Mouse (Mus musculus): ENCODE measurements around the gene Hapln4. TPM values are rescaled to one million over a fixed set of nuclear protein-coding genes. Genes with fewer than 3 reads are reported as not detected.

Hapln4 gene
- total and polyA plus RNA-seq, 3 experiments = 0.03 TPM; not detected in 2

- no peaks in the 10 kb centered on the region for H3K79me2 ChIP-seq (ENCODE audit: control insufficient read depth, insufficient read depth, low read length, poor library complexity)
- H3K27me3 ChIP-seq (ENCODE audit: control insufficient read depth in 1 of 2, insufficient read depth in 2 of 2, low read length in 2 of 2) = peaks cover 0 to 4% of the 10 kb centered on the region in 2 experiments; a peak in 1 of 4 replicates
- no peak for TF ChIP-seq MEF2A (IDR thresholded peaks at IDR 0.05; ENCODE audit: extremely low read depth, insufficient replicate concordance, low read depth, low read length, poor library complexity, severe bottlenecking)
- no peak for TF ChIP-seq SIN3A (IDR thresholded peaks at IDR 0.05; ENCODE audit: low read length)
- TF ChIP-seq MXI1 (IDR thresholded peaks at IDR 0.05; ENCODE audit: low read depth, low read length) = no peak
- no peak for TF ChIP-seq MYB (IDR thresholded peaks at IDR 0.05; ENCODE audit: low read depth, low read length)
- TF ChIP-seq MAZ (IDR thresholded peaks at IDR 0.05; ENCODE audit: low read depth, low read length) = no peak
- peak; percentile 73 for TF ChIP-seq SMC3 (IDR thresholded peaks at IDR 0.05; ENCODE audit: low read depth, low read length)
- TF ChIP-seq MAX (IDR thresholded peaks at IDR 0.05; ENCODE audit: low read length) = no peak
- no peak for TF ChIP-seq ZNF384 (IDR thresholded peaks at IDR 0.05; ENCODE audit: low read depth, low read length)
- TF ChIP-seq TBP (IDR thresholded peaks at IDR 0.05; ENCODE audit: low read depth, low read length) = no peak
- no peak for TF ChIP-seq UBTF (IDR thresholded peaks at IDR 0.05; ENCODE audit: borderline replicate concordance, insufficient read depth, low read depth, low read length)
- peak; percentile 58 for TF ChIP-seq RAD21 (IDR thresholded peaks at IDR 0.05; ENCODE audit: low read depth, low read length)
- TF ChIP-seq ZC3H11A (IDR thresholded peaks at IDR 0.05; ENCODE audit: low read depth, low read length) = 0 out of 2 replicates have a peak, but pooled peaks have one; percentile 12
- TF ChIP-seq TCF12 (IDR thresholded peaks at IDR 0.05; ENCODE audit: low read depth, low read length) = no peak
- TF ChIP-seq CTCF (IDR thresholded peaks at IDR 0.05 in 2 of 3, conservative IDR thresholded peaks at IDR 0.05 in 1 of 3; ENCODE audit: control insufficient read depth in 1 of 3, insufficient read depth in 1 of 3, low read depth in 2 of 3, low read length in 3 of 3, poor library complexity in 1 of 3, severe bottlenecking in 1 of 3) = peak; percentile 58 to 68 (median 60)
- no peak for TF ChIP-seq MAFK (IDR thresholded peaks at IDR 0.05; ENCODE audit: borderline replicate concordance, low read depth, low read length)
- TF ChIP-seq NRF1 (IDR thresholded peaks at IDR 0.05; ENCODE audit: insufficient read depth, low read depth, low read length, poor library complexity, severe bottlenecking) = no peak
- no peak for TF ChIP-seq E2F4 (IDR thresholded peaks at IDR 0.05; ENCODE audit: borderline replicate concordance, low read depth, low read length)
- no peak for TF ChIP-seq RCOR1 (IDR thresholded peaks at IDR 0.05; ENCODE audit: low read depth, low read length)
- no peak overlapping the region for H3K4me3 ChIP-seq (ENCODE audit: control insufficient read depth in 1 of 2, insufficient read depth in 1 of 2, low read depth in 2 of 2, low read length in 2 of 2)
- H3K36me3 ChIP-seq (ENCODE audit: control insufficient read depth in 1 of 2, insufficient read depth in 2 of 2, low read length in 2 of 2) = no peaks in the 10 kb centered on the region
- peak; percentile 42 for DNase-seq (ENCODE audit: low read depth, low spot score)
- no peaks in the 10 kb centered on the region for H3K9me3 ChIP-seq (replicated peaks; ENCODE audit: insufficient read depth, low read length)
- H3K4me1 ChIP-seq (ENCODE audit: control insufficient read depth in 1 of 2, insufficient read depth in 2 of 2, low read length in 2 of 2) = no peaks in the 10 kb centered on the region
- no peak overlapping the region for H3K27ac ChIP-seq (ENCODE audit: control insufficient read depth, low read depth, low read length)
- no peak overlapping the region for H3K9ac ChIP-seq (ENCODE audit: control insufficient read depth, low read depth, low read length, poor library complexity, severe bottlenecking)
Observed at GRCm38 (mm10) chr8:70122863-70123262, 39.6 kb downstream of the Hapln4 start.

- H3K36me3 ChIP-seq (ENCODE audit: control insufficient read depth in 1 of 2, insufficient read depth in 2 of 2, low read length in 2 of 2) = no peaks in the 10 kb centered on the region
- peaks cover 0 to 4% of the 10 kb centered on the region in 2 experiments; a peak in 1 of 4 replicates for H3K27me3 ChIP-seq (ENCODE audit: control insufficient read depth in 1 of 2, insufficient read depth in 2 of 2, low read length in 2 of 2)
- TF ChIP-seq POLR2AphosphoS5 (IDR thresholded peaks at IDR 0.05; ENCODE audit: borderline replicate concordance, low read depth, low read length) (no peak), MAX (IDR thresholded peaks at IDR 0.05; ENCODE audit: low read length) (no peak), POLR2A (IDR thresholded peaks at IDR 0.05; ENCODE audit: control insufficient read depth in 1 of 2, insufficient read depth in 1 of 2, low read depth in 1 of 2, low read length in 2 of 2, poor library complexity in 1 of 2) (no peak), CHD2 (IDR thresholded peaks at IDR 0.05; ENCODE audit: low read length) (no peak), MAZ (IDR thresholded peaks at IDR 0.05; ENCODE audit: low read depth, low read length) (no peak)
- H3K27ac ChIP-seq (ENCODE audit: control insufficient read depth, low read depth, low read length) = no peak overlapping the region
- no peaks in the 10 kb centered on the region for H3K4me1 ChIP-seq (ENCODE audit: control insufficient read depth in 1 of 2, insufficient read depth in 2 of 2, low read length in 2 of 2)
- no peaks in the 10 kb centered on the region for H3K79me2 ChIP-seq (ENCODE audit: control insufficient read depth, insufficient read depth, low read length, poor library complexity)
- H3K9ac ChIP-seq (ENCODE audit: control insufficient read depth, low read depth, low read length, poor library complexity, severe bottlenecking) = no peak overlapping the region
- no peak for DNase-seq (ENCODE audit: low read depth, low spot score)
- H3K4me3 ChIP-seq (ENCODE audit: control insufficient read depth in 1 of 2, insufficient read depth in 1 of 2, low read depth in 2 of 2, low read length in 2 of 2) = no peak overlapping the region
- no peaks in the 10 kb centered on the region for H3K9me3 ChIP-seq (replicated peaks; ENCODE audit: insufficient read depth, low read length)
Observed at GRCm38 (mm10) chr8:70124992-70125391, 41.7 kb downstream of the Hapln4 start.

Data from MEL (cell line).